In genomic region chr11:105285720-105286119, GRCm38 (mm10) we compare ENCODE assay signal across 10 mouse cellular contexts. TPM values are rescaled to one million over a fixed set of nuclear protein-coding genes. Genes with fewer than 3 reads are reported as not detected.
A peak's percentile ranks its signal among the peaks of the same experiment; 100 is the strongest.
DNase-seq lines count a peak whose midpoint lies in the region; ATAC-seq and TF ChIP-seq lines count a peak whose summit lies in the region.
"Had no signal": no experiment of that assay in that cellular context is flagged by ENCODE, and none has a peak within 500 bp of the region (broad histone marks: within the 10 kb centered on the region; RNA-seq: fewer than 3 reads in every experiment).

No protein-coding gene starts in this region.

- WGBS in cerebellum, adult 2 months, result 70% methylated on average over 3 of the region's 3 CpGs
- WGBS in heart, embryonic 16.5 days, result 55% methylated on average over 3 of the region's 3 CpGs

- peaks cover 17% of the 10 kb centered on the region for H3K4me1 ChIP-seq in cerebellum, adult 2 months (ENCODE audit: control insufficient read depth, insufficient read depth, low read length)
- peaks cover 15% of the 10 kb centered on the region for H3K4me1 ChIP-seq in heart, embryonic 16.5 days (ENCODE audit: control insufficient read depth, insufficient read depth, low read length)
- H3K4me1 ChIP-seq: midbrain, embryonic 13.5 days had no signal

- TF ChIP-seq CTCF in cerebellum, adult 2 months (IDR thresholded peaks at IDR 0.05; ENCODE audit: borderline replicate concordance, insufficient read depth, low read depth, low read length), result no peak

- H3K9ac ChIP-seq in heart, embryonic 16.5 days (ENCODE audit: low read length), result no peak overlapping the region
- H3K9ac ChIP-seq: midbrain, embryonic 13.5 days had no signal

- H3K9me3 ChIP-seq in heart, embryonic 16.5 days (replicated peaks; ENCODE audit: control insufficient read depth, low read length), result no peaks in the 10 kb centered on the region
- H3K9me3 ChIP-seq: midbrain, embryonic 13.5 days had no signal

- H3K27ac ChIP-seq in cerebellum, adult 2 months (ENCODE audit: insufficient read depth, low read length), result no peak overlapping the region
- H3K27ac ChIP-seq in heart, embryonic 16.5 days (ENCODE audit: low read length), result 0 out of 2 replicates have a peak overlapping the region, but pooled peaks have one; percentile 19
- H3K27ac ChIP-seq: midbrain, embryonic 13.5 days had no signal

- no peaks in the 10 kb centered on the region for H3K27me3 ChIP-seq in cerebellum, adult 2 months (ENCODE audit: control insufficient read depth, insufficient read depth, low read length)
- H3K27me3 ChIP-seq in heart, embryonic 16.5 days (ENCODE audit: control insufficient read depth, insufficient read depth, low read length), result no peaks in the 10 kb centered on the region
- H3K27me3 ChIP-seq: midbrain, embryonic 13.5 days had no signal

- ATAC-seq in heart, embryonic 16.5 days (replicated peaks; ENCODE audit: extremely low read depth, insufficient read depth, low FRiP score), result peak; percentile 23; the same call in 1 of the 2 replicates
- ATAC-seq: midbrain, embryonic 13.5 days had no signal

- peaks cover 13% of the 10 kb centered on the region for H3K36me3 ChIP-seq in heart, embryonic 16.5 days (ENCODE audit: control insufficient read depth, insufficient read depth)

- peak; percentile 6 for DNase-seq in cerebellum, adult 9-11 months
- no peak for DNase-seq in cerebellum, adult 2 months
- DNase-seq in left cerebral cortex, postnatal 4 days, result peak; percentile 9
- DNase-seq in left cerebral cortex, adult 11 months (ENCODE audit: low spot score), result no peak
- DNase-seq in lung, postnatal 14 days, result peak; percentile 36
- DNase-seq in testis, postnatal 10 days (ENCODE audit: low spot score), result no peak
- DNase-seq in thymus, postnatal 14 days, result no peak
- DNase-seq: cerebellum, adult 11-12 months had no signal

- H3K4me2 ChIP-seq in heart, embryonic 16.5 days (ENCODE audit: low read depth, low read length), result no peak overlapping the region
- H3K4me2 ChIP-seq: midbrain, embryonic 13.5 days had no signal

- H3K4me3 ChIP-seq in cerebellum, adult 2 months (replicated peaks; ENCODE audit: insufficient read depth, low read depth, low read length), result no peak overlapping the region
- H3K4me3 ChIP-seq in heart, embryonic 16.5 days (ENCODE audit: low read length), result no peak overlapping the region
- H3K4me3 ChIP-seq: midbrain, embryonic 13.5 days had no signal

- TF ChIP-seq POLR2A in cerebellum, adult 2 months (IDR thresholded peaks at IDR 0.05; ENCODE audit: borderline replicate concordance, insufficient read depth, low read length), result no peak

- intact Hi-C loops in left cerebral cortex, postnatal 4 days (cut with DNase I), result no loop called here

RNA-seq across cellular contexts. Expression of gene Mrc2, which starts 6.7 kb away (rescaled TPM):
- polyA plus RNA-seq in cerebellum, adult 2 months (2012; rRNA removed), result 3.6 and 4.4 TPM in 2 replicates
- 10 to 100 TPM; 13.4 to 13.5 TPM for total RNA-seq in left cerebral cortex, postnatal 4 days (2021)
- 6.4 and 9.9 TPM in 2 replicates for polyA plus RNA-seq in heart, embryonic 16.5 days (2015; fragmentation: Nextera tagmentation; extraction: Ambion mirVana)

Comparison
In these comparisons a context has a peak if more than half of its experiments do, and no peak if none do; other contexts are left out.
1. DNase-seq: peak in cerebellum, adult 9-11 months (single experiment), left cerebral cortex, postnatal 4 days (single experiment) and lung, postnatal 14 days (single experiment); none in cerebellum, adult 2 months (0 of 2), left cerebral cortex, adult 11 months (single experiment), testis, postnatal 10 days (single experiment) and thymus, postnatal 14 days (single experiment).